Mouse (Mus musculus) E14TG2a.4 (cell line): ENCODE results near the gene Hsf4.
A peak's percentile ranks its signal among the peaks of the same experiment; 100 is the strongest.

Experiments used
- H3K27me3 ChIP-seq: 2 replicates; pipeline ENCODE4 v1.6.1; 2014; ENCODE audit warnings: low read length, control low read depth; ENCODE audit not compliant: insufficient read depth
- H3K36me3 ChIP-seq: 2 replicates; pipeline ENCODE4 v1.6.1; 2014; ENCODE audit warnings: low read length, control low read depth; ENCODE audit not compliant: insufficient read depth
- H3K4me1 ChIP-seq: replicated peaks from 2 replicates; pipeline ENCODE4 v1.6.1; 2014; ENCODE audit warnings: low read depth, low read length, control low read depth
- H3K4me3 ChIP-seq: replicated peaks from 2 replicates; pipeline ENCODE4 v1.5.1; 2014; ENCODE audit warnings: mild to moderate bottlenecking, low read length
- H3K9me3 ChIP-seq: 2 replicates; pipeline ENCODE4 v1.6.1; 2014; ENCODE audit warnings: low read length, control low read depth
- CTCF ChIP-seq: conservative IDR thresholded peaks from 2 replicates; pipeline ENCODE4 v1.5.1; 2014; ENCODE audit warnings: low read length
- NANOG ChIP-seq: IDR thresholded peaks from 2 replicates; pipeline ENCODE4 v1.6.1; 2014; ENCODE audit warnings: borderline replicate concordance, low read length, mixed read lengths
- POU5F1 ChIP-seq: IDR thresholded peaks from 2 replicates; pipeline ENCODE4 v1.6.1; 2014; ENCODE audit warnings: low read length, borderline replicate concordance

Hsf4 gene

DNA sequence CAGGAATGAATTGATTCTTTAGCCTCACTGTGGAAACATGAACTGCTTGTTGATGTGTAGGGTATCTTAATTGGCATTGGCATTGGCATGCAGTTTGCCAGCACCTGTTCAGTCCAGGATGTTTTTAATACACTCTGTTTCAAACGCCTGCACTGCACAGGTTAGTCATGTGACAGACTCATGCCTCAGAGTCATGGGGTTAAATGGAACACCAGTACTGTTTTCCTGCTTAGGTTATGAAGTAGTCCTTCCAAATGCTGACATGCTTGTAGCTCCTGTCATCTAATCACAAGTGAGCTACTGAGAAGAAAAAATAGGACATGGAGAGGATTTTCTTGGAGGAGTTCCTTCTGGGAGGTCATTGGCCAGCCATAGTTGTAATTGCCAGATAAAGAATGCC is 34.4 kb upstream of the Hsf4 start:
- Histone ChIP-seq H3K4me3 (no peak overlapping the region), H3K27me3 (no peaks in the 10 kb centered on the region), H3K36me3 (peaks cover 63% of the 10 kb centered on the region), H3K4me1 (peaks cover 92% of the 10 kb centered on the region), H3K9me3 (no peaks in the 10 kb centered on the region)
- TF ChIP-seq POU5F1 (no peak), CTCF (no peak), NANOG (no peak)

DNA sequence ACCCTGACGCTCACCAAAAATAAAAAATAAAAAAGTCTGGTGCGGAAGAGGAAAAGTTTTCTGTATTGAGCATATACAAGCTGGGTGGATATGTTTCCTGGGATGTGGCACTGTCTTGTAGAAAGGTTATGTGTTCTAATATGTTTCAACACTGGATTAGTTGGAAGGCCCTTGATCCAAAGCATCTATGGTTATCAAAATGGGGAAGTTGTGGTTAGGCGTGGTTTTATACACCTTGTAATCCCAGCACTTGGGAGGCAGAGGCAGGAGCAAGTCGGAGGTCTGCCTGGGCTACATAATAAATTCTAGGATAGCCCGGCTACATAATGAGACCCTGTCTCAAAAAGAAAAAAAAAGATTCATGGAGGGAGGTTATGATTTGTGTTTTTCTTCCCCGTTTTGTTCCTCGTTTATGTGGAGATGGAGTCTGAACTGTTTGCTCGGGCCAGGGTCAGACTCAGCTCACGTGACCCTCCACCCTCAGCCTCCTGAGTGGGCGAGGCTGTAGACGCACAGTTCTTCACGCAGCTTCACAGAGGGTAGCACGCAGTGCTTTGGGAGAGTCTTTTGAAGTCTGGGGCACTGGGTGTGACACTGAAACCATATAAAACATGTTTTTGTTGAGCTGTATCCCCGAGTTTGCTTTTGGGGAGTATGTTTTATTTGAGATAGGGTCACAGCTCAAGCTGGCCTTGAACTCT is 32.0 kb upstream of the Hsf4 start:
- no peaks in the 10 kb centered on the region for H3K9me3 ChIP-seq
- H3K27me3 ChIP-seq, result no peaks in the 10 kb centered on the region
- no peak overlapping the region for H3K4me3 ChIP-seq
- peaks cover 70% of the 10 kb centered on the region for H3K4me1 ChIP-seq
- peaks cover 86% of the 10 kb centered on the region for H3K36me3 ChIP-seq
- TF ChIP-seq POU5F1 (no peak), CTCF (no peak), NANOG (no peak)

DNA sequence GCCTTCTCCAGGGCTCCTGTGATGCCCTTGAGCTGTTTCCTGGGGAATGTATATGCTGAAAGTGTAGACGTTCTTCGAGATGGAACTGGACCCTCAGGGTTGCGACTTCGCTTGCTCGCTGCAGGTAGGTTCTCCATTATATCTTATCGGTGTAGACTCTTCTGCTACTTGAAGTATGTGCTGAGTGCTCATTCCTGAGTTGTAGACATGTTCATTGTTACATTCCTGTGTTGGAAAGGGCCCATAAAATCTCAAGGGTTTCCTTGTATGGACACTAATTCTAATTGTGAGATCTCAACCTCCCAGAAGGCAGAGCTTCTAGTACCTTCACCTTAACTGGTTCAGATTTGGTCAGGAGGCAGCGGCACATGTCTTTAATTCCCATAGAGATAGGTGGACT is 28.6 kb upstream of the Hsf4 start:
- Histone ChIP-seq H3K36me3 (peaks cover 92% of the 10 kb centered on the region), H3K4me3 (no peak overlapping the region), H3K9me3 (no peaks in the 10 kb centered on the region), H3K4me1 (peaks cover 37% of the 10 kb centered on the region), H3K27me3 (no peaks in the 10 kb centered on the region)
- no peak for TF ChIP-seq POU5F1
- TF ChIP-seq CTCF, result no peak
- no peak for TF ChIP-seq NANOG

DNA sequence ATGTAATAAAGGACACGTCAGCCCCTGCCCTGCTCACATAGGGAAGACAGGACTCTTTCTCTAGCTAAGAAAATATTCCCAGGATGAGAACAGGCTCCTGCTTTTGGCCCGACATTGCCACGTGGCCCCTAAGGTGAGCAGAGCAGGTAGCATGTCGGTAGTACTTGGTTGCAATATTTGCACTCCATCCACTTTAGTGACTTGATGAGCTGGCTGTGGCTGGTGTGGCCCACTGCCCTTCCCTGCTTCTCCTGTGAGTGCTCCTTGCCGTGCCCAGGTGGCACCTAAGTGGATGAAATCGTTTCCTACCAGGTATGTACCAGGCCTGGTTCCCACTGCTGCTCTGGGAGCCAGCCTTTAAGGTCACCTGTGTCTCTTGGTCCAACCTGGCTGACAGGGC is 17.6 kb upstream of the Hsf4 start:
- TF ChIP-seq CTCF, result no peak
- no peak for TF ChIP-seq NANOG
- TF ChIP-seq POU5F1, result no peak
- Histone ChIP-seq H3K36me3 (peaks cover 66% of the 10 kb centered on the region), H3K27me3 (peaks cover 23% of the 10 kb centered on the region), H3K4me3 (no peak overlapping the region), H3K9me3 (no peaks in the 10 kb centered on the region), H3K4me1 (peaks cover 33% of the 10 kb centered on the region)

DNA sequence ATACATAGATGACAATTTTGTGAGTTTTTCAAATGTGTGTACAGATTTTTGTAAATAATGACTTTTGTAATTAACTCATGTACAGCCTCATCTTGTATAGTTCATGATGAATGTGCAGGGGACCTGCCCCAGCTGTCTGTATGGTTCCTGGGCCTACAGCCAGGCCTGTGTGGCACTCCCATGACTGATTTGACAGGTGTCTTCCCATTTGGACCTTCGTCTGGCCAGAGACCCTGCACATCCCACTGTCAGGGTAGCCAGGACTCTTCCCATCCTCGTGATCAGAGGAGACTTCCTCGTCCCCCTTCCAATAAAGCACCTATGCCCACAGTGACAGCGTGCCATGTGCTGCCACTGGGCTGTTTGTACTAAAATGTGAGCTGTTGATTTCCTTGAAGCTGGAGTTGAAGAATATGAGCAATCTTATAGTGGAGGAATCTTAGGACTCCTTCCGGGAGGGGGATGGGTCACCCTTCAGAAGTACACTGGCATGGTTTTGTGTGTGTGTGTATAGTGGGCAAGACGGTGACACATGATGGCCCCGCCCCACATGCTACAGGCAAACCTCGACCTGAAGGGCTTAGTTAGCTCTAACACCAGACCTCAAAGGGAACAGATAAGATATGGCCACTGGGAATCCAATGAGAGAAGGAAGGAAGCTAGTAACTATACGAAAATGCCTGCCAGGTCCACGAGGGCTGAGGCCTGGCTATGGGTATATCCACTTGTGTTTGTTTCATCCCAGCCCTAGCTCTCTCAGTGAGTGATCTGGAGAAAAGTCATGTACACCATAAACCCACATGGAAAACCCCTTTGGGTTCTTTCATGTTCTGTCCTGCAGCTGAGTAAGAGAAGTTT is 16.7 kb upstream of the Hsf4 start:
- H3K9me3 ChIP-seq, result no peaks in the 10 kb centered on the region
- H3K27me3 ChIP-seq, result peaks cover 31% of the 10 kb centered on the region
- TF ChIP-seq POU5F1, result no peak
- no peak for TF ChIP-seq NANOG
- no peak for TF ChIP-seq CTCF
- H3K4me1 ChIP-seq, result peaks cover 37% of the 10 kb centered on the region
- peaks cover 57% of the 10 kb centered on the region for H3K36me3 ChIP-seq
- no peak overlapping the region for H3K4me3 ChIP-seq

DNA sequence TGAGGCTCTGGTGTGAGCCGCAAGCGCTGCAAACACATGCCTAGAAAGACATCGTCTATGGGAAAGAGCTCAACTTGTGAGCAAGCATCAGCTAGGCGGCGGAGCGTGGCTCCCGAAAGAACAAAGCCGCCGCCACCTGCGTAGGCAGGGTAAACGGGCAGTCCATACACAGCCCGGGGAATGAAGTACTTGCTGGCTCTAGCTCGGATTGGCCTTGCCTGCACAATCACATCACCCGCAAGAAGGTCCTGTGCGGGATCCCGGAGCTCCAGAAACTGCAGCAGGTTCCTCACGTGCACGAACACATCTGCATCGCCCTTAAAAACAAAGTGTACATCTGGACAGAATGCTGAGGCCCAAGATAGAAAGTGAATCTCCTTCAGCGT is 15.8 kb upstream of the Hsf4 start:
- peaks cover 39% of the 10 kb centered on the region for H3K27me3 ChIP-seq
- H3K36me3 ChIP-seq, result peaks cover 48% of the 10 kb centered on the region
- H3K9me3 ChIP-seq, result no peaks in the 10 kb centered on the region
- peak overlapping the region; percentile 89 for H3K4me3 ChIP-seq
- no peak for TF ChIP-seq CTCF
- TF ChIP-seq POU5F1, result no peak
- TF ChIP-seq NANOG, result no peak
- peaks cover 45% of the 10 kb centered on the region for H3K4me1 ChIP-seq

DNA sequence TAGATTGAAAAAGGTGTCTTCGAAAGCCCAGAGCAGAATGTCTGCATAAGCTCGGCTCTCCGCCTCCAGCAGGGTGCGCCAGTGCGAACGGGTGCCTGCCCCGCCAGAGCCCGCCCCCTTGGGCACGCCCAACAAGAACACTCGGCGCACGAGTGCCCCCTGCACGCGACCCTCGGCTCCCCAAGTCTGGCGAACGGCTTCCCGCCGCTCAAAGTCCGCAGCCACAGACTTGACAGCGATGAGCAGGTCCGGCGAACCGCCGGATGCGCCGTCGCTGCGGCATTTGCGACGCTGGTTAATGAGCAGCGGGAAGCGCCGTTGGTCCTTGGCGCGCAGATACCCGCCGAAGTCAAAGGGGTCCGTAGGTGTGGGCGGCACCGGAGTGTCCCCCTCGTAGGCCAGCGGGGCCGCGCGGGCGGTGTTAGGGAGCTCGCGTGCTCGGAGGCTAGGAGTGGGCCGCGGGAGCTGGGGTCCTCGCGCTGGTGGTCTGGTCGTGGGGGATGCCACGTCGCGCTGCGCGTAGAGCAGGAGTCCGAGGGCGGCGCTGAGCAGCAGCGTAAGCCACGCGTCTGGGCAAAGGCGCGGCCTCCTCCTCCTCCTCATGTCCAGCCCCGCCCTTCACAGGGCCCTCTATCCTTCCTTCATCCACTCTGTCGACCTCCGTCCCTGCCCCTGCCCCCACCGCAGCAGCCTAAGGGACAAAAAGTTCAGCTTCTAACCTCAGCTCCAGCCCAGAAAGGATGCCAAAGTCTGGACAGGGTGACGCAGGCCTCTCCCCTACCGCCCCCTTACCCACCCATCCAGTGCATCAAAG is 15.2 kb upstream of the Hsf4 start:
- Histone ChIP-seq H3K4me3 (peak overlapping the region; percentile 89), H3K36me3 (peaks cover 42% of the 10 kb centered on the region), H3K9me3 (no peaks in the 10 kb centered on the region), H3K27me3 (peaks cover 45% of the 10 kb centered on the region), H3K4me1 (peaks cover 51% of the 10 kb centered on the region)
- TF ChIP-seq POU5F1 (no peak), CTCF (peak; percentile 37; the same call in 1 of the 2 replicates)

DNA sequence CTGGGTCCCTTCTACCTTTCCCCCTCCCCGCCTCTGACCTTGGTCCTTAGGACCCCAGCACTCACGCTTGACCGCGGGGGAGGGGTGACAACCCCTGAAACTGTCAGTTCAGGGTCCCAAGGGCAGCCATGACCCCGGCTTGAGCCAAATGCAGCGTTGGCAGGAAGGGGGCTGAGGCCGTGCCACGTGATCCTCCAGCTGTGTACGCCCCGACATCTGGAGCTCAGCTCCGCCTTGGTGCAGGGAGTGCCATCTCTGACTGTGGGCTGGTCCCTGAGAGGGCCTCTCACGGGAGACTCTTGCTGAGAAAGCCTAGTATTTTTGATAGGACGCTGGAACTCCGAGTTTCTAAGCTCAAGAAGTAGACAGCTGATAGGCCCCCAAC is 14.6 kb upstream of the Hsf4 start, which contains the start of gene B3gnt9:
Gene B3gnt9, minus strand, starts transcription at position 188 of the 385 bp plus-strand sequence.
- peaks cover 55% of the 10 kb centered on the region for H3K4me1 ChIP-seq
- H3K36me3 ChIP-seq, result peaks cover 36% of the 10 kb centered on the region
- TF ChIP-seq CTCF (no peak), NANOG (no peak), POU5F1 (no peak)
- no peaks in the 10 kb centered on the region for H3K9me3 ChIP-seq
- H3K4me3 ChIP-seq, result peak within 1 kb of the TSS; percentile 89
- H3K27me3 ChIP-seq, result peaks cover 51% of the 10 kb centered on the region
